Mouse (Mus musculus) C2C12 (cell line): ENCODE results near the gene Bicral. TPM values are rescaled to one million over a fixed set of nuclear protein-coding genes. Genes with fewer than 3 reads are reported as not detected.

Experiments used
- H3K27me3 ChIP-seq: one replicate; pipeline ENCODE4 v1.6.1; 2011; ENCODE audit not compliant: control insufficient read depth, insufficient read depth, insufficient read length
- H3K36me3 ChIP-seq: one replicate; pipeline ENCODE4 v1.6.1; 2011; ENCODE audit not compliant: control insufficient read depth, insufficient read depth
- H3K4me3 ChIP-seq: one replicate; pipeline ENCODE4 v1.5.1; 2011; ENCODE audit warnings: mild to moderate bottlenecking, control low read depth; ENCODE audit not compliant: poor library complexity, insufficient read depth, severe bottlenecking
- H3K79me2 ChIP-seq: one replicate; pipeline ENCODE4 v1.6.1; 2011; ENCODE audit not compliant: control insufficient read depth, insufficient read depth
- H3K79me3 ChIP-seq: one replicate; pipeline ENCODE4 v1.6.1; 2011; ENCODE audit warnings: low read depth, control low read depth
- H3ac ChIP-seq: one replicate; pipeline ENCODE3; 2011; ENCODE audit warnings: low read depth; ENCODE audit not compliant: control insufficient read depth, insufficient read length
- CEBPB ChIP-seq: IDR thresholded peaks from one replicate; pipeline ENCODE4 v1.6.1; 2011; ENCODE audit warnings: low read depth, mild to moderate bottlenecking, control low read depth, moderate library complexity
- CTCF ChIP-seq: IDR thresholded peaks from one replicate; pipeline ENCODE4 v1.5.1; 2011; ENCODE audit not compliant: control insufficient read depth, insufficient read depth, insufficient read length
- FOSL1 ChIP-seq: IDR thresholded peaks from one replicate; pipeline ENCODE4 v1.8.0; 2011; ENCODE audit warnings: mild to moderate bottlenecking, low read length; ENCODE audit not compliant: poor library complexity, insufficient read depth, severe bottlenecking
- MAX ChIP-seq: IDR thresholded peaks from one replicate; pipeline ENCODE4 v1.6.1; 2011; ENCODE audit warnings: mild to moderate bottlenecking, control low read depth
- MYOD1 ChIP-seq: IDR thresholded peaks from one replicate; pipeline ENCODE4 v1.6.1; 2011; ENCODE audit warnings: low read depth; ENCODE audit not compliant: control insufficient read depth, insufficient read length
- MYOG ChIP-seq: IDR thresholded peaks from one replicate; pipeline ENCODE4 v1.6.1; 2011; ENCODE audit not compliant: control insufficient read depth, insufficient read length; ENCODE audit errors: extremely low read depth
- USF1 ChIP-seq: IDR thresholded peaks from one replicate; pipeline ENCODE4 v1.6.1; 2011; ENCODE audit warnings: low read depth, mild to moderate bottlenecking, control low read depth, moderate library complexity
- polyA plus RNA-seq: library from polyadenylated mRNA; unstranded; fragments of >200 nt; fragmentation: generic; extraction: Trizol; gene quantifications from one replicate; pipeline ENCODE4 v1.2.1, GENCODE M21; 2012; ENCODE audit warnings: missing spikeins

The Bicral gene
- polyA plus RNA-seq, 1 experiment = 3.9 TPM

DNA sequence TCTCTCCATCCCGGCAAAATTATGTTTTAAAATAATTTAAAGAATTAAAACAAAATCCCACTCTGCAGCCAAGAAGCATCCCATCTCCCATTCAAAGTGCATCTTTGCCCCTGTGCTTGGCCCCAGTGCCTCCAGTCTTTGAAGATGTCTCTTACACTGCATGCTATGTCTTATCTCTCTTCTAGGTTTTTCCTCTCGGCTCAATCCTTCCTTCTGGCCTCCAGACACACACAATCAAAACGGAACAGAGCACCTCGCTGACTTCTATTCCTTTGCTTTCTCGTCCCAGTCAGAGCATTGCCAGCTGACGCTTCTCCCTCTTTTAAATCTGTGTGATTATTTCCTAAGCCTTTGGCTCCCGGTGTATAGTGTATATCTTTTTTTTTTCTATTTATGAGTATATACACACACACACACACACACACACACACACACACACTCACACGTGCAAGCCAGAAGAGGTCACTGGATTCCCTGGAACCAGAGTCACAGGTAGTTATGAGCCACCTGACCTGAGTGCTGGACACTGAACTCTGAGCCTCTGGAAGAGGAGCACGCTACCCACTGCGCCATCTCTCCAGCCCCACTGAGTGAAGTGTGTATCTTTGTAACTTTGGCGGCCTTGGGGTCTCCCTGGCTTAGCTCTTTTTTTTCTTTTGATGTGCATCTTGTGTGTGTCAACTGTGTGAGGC, 27.1 kb upstream of the Bicral start:
- Histone ChIP-seq H3K4me3 (no peak overlapping the region), H3ac (no peak overlapping the region), H3K79me3 (no peaks in the 10 kb centered on the region), H3K79me2 (no peaks in the 10 kb centered on the region), H3K27me3 (no peaks in the 10 kb centered on the region), H3K36me3 (no peaks in the 10 kb centered on the region)
- TF ChIP-seq FOSL1 = no peak
- no peak for TF ChIP-seq CTCF
- TF ChIP-seq MYOG = no peak
- TF ChIP-seq MYOD1 = no peak
- TF ChIP-seq CEBPB = no peak
- TF ChIP-seq MAX = no peak
- no peak for TF ChIP-seq USF1

DNA sequence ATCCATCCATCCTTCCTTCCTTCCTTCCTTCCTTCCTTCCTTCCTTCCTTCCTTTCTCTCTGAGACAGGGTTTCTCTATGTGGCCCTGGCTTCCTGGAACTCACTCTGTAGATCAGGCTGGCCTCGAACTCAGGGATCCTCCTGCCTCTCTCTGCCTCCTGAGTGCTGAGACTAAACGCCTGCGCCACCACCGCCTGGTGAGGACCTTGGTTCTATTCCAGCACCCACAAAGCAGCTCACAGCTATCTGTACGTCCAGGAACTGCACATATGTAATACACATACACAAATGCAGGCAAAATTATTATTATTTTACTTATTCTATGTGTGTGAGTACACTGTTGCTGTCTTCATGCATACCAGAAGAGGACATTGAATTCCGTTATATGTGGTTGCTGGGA, 26.5 kb upstream of the Bicral start:
- no peak overlapping the region for H3ac ChIP-seq

DNA sequence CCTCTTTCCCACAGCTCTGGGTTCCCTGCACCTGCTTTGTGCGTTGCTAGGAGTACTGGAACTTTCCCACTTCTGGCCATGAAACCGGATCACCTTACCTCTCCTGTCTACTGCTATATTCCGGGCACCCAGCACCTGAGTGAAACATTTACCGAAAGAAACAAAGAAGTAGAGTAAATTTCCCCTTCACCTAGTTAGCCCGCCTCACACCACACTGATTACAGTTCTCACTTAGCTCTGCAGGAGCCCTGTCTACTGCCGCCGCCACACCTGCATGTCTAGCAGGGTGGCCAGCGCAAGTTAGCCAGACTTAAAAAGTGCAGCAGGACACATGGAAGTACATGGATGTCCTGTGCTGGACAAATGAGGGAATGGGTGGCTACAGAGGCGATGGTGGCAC, 24.8 kb upstream of the Bicral start:
- H3ac ChIP-seq = no peak overlapping the region
- peaks cover 14% of the 10 kb centered on the region for H3K79me2 ChIP-seq
- H3K27me3 ChIP-seq = no peaks in the 10 kb centered on the region
- no peak overlapping the region for H3K4me3 ChIP-seq
- peaks cover 3% of the 10 kb centered on the region for H3K79me3 ChIP-seq
- no peak for TF ChIP-seq MYOD1
- TF ChIP-seq FOSL1 = no peak
- no peak for TF ChIP-seq USF1
- TF ChIP-seq CEBPB = no peak
- TF ChIP-seq MAX = no peak
- no peak for TF ChIP-seq MYOG
- no peak for TF ChIP-seq CTCF
- H3K36me3 ChIP-seq = no peaks in the 10 kb centered on the region

More for the DNA sequence above, 26.5 kb upstream of the Bicral start:
- TF ChIP-seq CTCF = no peak
- no peak for TF ChIP-seq MAX
- TF ChIP-seq MYOG = no peak
- TF ChIP-seq FOSL1 = no peak
- TF ChIP-seq USF1 = no peak
- no peak for TF ChIP-seq CEBPB
- TF ChIP-seq MYOD1 = no peak
- H3K27me3 ChIP-seq = no peaks in the 10 kb centered on the region
- no peaks in the 10 kb centered on the region for H3K79me2 ChIP-seq
- H3K4me3 ChIP-seq = no peak overlapping the region
- H3K36me3 ChIP-seq = no peaks in the 10 kb centered on the region
- no peaks in the 10 kb centered on the region for H3K79me3 ChIP-seq

DNA sequence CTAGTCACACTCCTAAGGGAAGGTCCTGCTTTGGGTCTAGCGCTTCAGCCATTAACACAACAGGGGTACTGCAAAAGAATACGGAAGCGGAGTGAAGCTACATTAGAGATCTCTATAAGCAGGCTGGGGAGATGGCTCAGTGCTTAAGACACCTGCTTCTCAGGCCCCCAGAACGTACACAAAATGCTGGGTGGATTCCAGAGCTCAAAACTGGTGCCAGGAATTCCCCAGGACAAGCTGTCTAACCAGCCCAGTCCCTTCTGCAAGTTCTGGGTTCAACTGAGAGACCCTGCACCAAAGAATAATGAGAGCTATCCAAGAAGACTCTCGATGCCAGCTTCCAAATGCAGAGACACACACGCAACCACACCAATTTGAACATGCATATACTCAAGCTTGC, 23.4 kb upstream of the Bicral start:
- Histone ChIP-seq H3K79me3 (peaks cover 5% of the 10 kb centered on the region), H3ac (no peak overlapping the region), H3K4me3 (no peak overlapping the region), H3K36me3 (no peaks in the 10 kb centered on the region), H3K79me2 (peaks cover 25% of the 10 kb centered on the region), H3K27me3 (no peaks in the 10 kb centered on the region)
- no peak for TF ChIP-seq CEBPB
- TF ChIP-seq FOSL1 = no peak
- TF ChIP-seq MYOD1 = no peak
- no peak for TF ChIP-seq MAX
- no peak for TF ChIP-seq USF1
- TF ChIP-seq CTCF = no peak
- no peak for TF ChIP-seq MYOG

DNA sequence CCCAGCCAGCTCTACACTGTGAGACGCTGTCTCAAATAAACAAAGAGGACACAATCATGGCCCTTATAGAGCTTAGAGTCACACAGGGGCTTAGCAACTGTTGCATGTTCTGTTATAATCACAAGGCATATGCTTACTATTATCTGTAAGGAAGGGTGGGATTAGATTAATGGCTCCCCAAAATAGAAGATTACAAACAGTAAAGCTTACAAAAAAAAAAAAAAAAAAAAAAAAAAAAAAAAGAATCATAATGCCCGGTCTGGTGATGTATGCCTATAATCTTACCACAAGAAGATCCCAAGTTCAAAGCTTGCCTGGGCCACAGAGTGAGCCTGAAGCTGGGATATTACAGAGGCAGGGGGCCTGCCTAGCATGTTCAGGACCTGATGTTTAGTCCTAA, 22.0 kb upstream of the Bicral start:
- no peak overlapping the region for H3K4me3 ChIP-seq
- no peak overlapping the region for H3ac ChIP-seq
- peaks cover 5% of the 10 kb centered on the region for H3K79me3 ChIP-seq
- no peaks in the 10 kb centered on the region for H3K27me3 ChIP-seq
- no peaks in the 10 kb centered on the region for H3K36me3 ChIP-seq
- TF ChIP-seq CEBPB (no peak), MYOD1 (no peak), CTCF (no peak)
- peaks cover 25% of the 10 kb centered on the region for H3K79me2 ChIP-seq

DNA sequence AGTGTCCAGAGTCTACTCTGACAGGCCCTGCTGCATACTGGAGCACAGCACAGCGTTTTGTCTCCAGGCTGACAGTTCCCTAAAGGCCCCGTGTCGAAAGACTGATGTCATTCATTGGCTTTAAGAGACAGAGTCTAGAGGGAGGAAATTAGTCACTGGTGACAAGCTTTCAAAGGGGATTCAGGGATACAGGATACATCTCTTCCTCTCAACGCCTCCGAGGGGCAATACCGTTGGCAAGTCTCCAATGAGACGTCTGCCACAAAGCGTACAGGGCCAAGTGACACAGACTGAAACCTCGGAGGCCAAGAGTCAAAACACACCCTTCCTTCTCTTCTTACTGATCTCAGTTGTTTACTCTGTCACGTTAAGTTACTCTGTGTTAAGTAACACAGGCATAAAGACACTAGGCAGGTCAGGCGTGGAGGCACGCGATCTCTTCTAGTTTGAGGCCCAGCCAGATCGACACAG, 21.6 kb upstream of the Bicral start:
- Histone ChIP-seq H3K36me3 (no peaks in the 10 kb centered on the region), H3K79me2 (peaks cover 28% of the 10 kb centered on the region)
- TF ChIP-seq MYOG (no peak), FOSL1 (no peak), CTCF (no peak), MAX (peak; percentile 22), CEBPB (no peak)

More for the DNA sequence above, 21.6 kb upstream of the Bicral start:
- Histone ChIP-seq H3K27me3 (no peaks in the 10 kb centered on the region), H3K4me3 (no peak overlapping the region), H3ac (no peak overlapping the region), H3K79me3 (peaks cover 7% of the 10 kb centered on the region)
